Mouse (Mus musculus) embryo, embryonic 11.5 days (tissue): ENCODE measurements around the gene Nf1.

Experiments used
- DNase-seq: peaks from one replicate; pipeline ENCODE4 v3.0.0-alpha.2; 2012; ENCODE audit warnings: low read depth, low spot score

Gene Nf1

GRCm38 (mm10) chr11:79460756-79461450 is 121.4 kb downstream of the Nf1 start:
- no peak for DNase-seq

- no peak for DNase-seq
Observed at GRCm38 (mm10) chr11:79468097-79468496, 128.6 kb downstream of the Nf1 start.

DNA sequence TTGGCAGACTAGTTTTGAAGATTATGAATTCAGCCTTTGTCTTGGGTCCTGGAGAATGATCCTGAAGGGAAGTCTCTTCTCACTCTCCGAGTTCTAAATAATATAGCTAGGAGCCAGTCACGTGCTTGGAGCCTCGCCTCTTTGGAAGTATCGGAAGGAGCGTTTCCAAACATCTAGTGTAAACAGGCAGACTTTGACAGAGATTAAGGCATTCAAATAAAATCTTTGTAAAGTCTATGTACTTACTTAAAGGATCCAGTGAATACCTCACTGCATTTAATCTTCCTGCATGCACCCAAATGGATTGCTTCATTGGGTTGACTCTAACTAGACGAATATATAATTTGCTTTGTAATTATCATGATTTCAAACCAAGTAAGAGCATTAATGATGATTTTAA is 143.9 kb downstream of the Nf1 start:
- no peak for DNase-seq

DNA sequence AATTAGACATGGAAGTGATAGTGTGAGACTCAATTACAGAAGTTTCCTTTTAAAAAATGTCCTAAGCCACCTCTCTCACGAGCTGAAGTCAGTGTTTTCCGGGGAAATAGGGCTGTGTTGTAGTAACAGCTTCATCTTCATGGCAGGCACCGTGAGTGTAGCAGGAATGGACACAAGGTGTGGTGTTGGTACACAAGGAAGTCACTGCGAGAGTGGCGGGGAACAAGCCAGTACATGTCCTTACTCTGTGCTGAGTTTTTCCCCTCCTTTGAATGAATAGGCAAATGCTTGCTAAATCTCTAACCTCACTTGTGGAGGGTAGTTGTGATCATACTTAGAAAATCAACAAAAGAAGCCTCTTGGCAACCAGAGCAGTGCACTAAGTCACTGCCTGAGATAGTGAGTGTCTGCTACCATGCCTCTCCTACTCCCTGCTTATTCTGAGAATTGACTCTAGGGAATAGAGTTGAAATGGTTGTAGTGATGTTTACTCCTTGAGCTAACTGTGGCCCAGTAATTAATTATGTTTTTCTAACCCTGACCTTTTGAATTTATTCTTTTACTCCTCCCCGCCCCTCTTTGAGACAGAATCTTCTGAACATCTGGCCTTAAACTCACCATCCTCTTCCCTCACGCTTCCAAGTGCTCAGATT is 144.5 kb downstream of the Nf1 start:
- no peak for DNase-seq

- DNase-seq, result no peak
Observed at GRCm38 (mm10) chr11:79484721-79485120, 145.2 kb downstream of the Nf1 start.

DNA sequence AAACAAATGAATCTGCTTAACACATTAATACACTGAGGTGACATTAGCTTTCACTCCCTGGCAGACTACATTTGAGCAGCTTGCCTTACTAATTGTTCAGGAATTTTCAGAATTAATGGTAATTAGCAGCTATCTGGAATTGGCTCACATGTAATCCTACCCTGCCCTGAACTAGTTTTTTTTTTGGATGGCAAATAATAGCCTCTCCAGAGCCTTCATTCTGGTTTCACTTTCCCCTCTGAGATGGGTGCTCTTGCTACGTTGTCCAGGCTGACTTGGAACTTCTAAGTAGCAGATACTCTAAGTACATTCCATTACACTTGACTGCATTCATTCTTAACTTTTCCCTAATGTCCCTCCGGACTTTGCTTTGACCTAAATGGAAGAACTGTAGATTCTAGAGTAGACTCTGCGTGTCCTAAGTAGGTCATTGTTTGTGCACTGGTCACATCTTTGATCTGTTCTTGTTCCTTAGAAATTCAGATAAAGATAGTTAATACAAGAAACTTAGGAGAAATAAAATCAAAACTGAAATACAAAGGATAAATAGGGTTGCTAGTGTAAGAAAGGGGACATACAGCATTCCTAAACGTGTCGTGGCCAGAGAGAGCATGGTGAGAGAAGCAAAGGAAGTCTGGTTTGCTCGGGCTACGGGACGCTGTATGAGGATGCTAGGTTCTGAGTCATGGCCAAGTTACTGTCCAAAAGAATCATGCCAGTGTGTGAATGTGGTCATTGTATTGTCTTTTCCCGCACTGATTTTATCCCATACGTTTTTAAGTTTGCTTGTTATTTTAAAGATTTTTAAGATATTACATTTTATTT is 155.7 kb downstream of the Nf1 start:
- DNase-seq, result no peak

DNA sequence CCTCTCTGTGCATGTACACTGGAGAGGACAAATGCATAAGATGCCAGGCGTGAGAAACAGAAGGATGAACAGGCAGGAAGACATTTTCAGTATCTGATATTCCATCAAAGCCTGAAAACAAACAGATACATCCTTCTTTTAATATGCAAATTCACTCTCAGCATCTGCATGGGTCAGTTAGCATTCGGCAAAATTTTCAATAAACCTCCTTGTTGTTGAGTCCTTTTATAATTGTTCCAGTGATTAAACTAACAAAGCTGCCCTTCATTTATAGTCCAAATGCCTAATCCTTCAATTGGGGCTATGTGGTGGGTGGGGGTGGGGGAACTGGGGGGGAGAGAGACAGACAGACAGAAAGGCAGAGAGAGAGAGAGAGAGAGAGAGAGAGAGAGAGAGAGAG is 163.4 kb downstream of the Nf1 start:
- DNase-seq, result no peak

DNA sequence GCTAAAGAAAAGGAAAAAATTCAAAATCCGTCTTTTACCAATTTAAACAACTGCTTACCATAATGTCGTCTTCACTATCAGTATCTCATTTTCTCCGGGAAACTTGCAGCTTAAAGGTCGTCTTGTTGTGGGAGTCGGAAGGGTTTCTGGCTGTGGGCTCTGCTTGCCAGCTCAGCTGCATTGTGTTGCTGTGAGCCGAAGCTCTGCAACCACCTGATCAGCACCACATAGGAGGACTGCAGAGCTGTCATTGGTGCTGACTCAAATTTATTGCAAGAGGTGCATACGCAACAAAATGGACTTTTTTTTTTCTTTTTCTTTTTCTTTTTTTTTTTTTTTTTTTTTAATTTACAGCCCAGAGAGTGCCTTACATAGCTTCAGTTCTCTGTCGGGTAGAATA is 164.4 kb downstream of the Nf1 start, which contains the start of gene Omg:
Gene Omg (minus strand): TSS at position 240 of the 400 bp plus-strand sequence.
- no peak for DNase-seq

GRCm38 (mm10) chr11:79504506-79504905 is 165.0 kb downstream of the Nf1 start:
- no peak for DNase-seq

- no peak for DNase-seq
Observed at GRCm38 (mm10) chr11:79511970-79512369, 172.5 kb downstream of the Nf1 start.

- no peak for DNase-seq
Observed at GRCm38 (mm10) chr11:79515331-79515730, 175.8 kb downstream of the Nf1 start.

DNA sequence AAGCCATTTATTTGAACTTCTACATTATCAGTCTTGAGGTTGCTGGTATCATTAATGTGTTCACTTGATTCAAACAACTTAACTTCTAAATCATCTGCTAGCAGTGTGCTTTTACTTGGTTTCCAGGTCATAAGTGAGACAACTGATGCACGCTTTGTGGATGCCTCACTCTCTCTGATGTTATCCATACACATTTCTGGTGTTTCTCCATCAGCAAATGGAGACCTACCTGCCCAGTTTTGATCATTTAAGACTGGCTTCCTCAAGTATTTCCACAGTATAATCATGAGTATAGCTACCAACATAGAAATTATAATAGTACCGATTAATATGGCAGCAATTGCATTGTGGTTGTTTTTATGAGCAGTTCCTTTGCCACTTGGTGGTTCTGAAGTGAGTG is 176.3 kb downstream of the Nf1 start:
- no peak for DNase-seq

- no peak for DNase-seq
Observed at GRCm38 (mm10) chr11:79519299-79519698, 179.8 kb downstream of the Nf1 start.

DNA sequence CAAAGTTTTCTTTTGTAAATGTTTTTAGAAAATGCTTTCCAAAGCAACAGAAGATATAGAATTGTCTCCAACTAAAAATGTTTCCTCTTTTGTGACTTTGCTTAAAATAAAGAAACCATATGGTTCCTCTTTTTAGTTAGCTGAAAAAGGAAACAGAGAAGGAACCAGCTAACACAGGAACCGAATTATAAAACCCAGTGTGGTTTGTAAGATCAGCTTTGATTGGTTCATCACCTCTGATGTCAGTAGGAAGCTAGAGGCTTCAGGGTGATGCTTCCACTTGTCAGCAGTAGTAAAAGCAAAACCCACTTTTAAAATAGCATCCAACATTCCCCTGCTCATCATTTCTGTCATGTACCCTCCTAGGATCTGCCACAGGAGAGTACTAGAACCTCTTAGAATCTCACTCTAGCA is 180.4 kb downstream of the Nf1 start:
- no peak for DNase-seq

DNA sequence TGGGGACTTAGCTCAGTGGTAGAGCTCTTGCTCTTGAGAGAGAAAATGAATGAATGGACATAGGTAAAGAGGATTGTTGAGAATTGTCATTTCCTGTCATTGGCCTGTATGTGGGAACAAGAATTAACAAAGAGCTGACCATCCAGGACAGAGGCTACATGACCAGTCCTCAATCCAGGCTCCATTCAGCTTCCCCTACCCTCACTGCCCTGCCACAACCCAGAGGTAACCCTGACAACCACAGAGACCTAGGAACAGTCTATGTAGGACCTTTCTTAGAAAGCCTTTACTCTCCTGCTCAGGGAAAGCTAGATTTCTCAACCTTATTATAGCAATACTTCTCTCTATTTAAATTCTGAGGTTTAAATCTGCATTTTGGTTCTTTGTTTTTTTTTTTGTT is 181.3 kb downstream of the Nf1 start:
- DNase-seq, result no peak

DNA sequence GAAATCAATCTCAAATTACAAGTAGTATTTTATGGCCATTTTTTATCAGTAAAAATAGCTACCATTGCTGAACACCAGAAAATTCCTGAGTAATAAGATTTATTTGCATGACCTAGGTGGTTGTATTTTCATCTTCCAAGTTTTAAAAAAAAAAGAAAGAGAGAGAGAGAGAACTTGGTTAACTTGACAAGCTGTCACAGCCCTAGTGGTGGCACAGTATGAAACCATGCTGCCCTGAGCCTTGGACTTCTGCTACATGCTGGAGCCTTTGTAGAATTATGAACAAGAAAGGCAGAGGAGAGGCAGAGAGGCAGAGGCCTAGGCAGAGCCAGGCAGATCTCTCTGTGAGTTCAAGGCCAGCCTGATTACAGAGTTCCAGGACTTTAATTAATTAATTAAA is 182.4 kb downstream of the Nf1 start:
- no peak for DNase-seq

- no peak for DNase-seq
Observed at GRCm38 (mm10) chr11:79522944-79523343, 183.5 kb downstream of the Nf1 start.

DNA sequence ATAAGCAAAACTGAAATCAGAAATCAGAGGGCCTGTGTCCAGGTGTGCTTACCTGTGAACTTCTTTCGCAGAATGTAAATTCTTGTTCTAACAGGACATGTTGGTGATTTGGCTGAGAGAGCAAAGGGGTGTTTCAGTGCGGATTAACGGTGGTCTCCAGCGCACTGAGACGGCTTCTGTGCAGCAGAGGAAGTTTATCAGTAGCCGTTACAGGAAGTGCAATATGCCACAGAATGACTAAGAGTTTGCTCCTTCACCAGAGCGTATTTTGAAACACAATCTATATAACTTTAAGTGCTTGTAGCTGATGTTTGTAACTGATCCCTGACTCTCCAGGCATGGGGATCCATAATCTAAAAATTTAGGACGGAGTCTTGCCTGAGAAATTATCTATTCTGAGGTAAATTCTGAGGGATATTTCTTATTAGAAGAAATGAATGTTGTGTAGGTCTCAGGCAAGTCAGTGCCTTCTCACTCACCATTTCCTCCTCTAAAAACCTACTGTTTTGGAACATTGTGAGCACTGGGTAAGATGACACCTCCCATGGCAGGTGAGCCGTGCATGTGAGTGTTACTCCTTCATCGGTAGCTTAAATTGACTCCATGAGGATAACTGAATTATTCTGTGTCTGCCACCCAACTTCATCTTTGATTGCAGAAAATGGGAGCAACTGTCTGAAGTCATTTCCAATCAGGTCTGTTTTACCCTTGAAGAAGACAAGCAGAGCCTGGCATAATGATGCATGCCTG is 184.2 kb downstream of the Nf1 start, which contains the start of gene Evi2b:
Gene Evi2b (minus strand): TSS at position 203 of the 750 bp plus-strand sequence.
- no peak for DNase-seq

DNA sequence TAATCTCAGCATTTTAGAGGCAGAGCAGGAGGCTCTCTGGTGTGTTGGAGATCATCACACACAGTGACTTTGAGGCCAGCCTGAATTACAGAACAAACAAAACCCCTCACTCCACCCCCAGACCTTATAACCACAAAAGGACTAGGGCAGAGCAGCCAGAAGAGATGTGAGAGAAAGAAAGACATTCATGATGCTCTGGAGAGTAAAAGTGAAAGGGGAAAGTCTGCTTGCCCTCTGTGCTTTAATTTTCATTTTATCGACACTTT is 184.8 kb downstream of the Nf1 start:
- no peak for DNase-seq

- no peak for DNase-seq
Observed at GRCm38 (mm10) chr11:79526549-79526948, 187.1 kb downstream of the Nf1 start.

DNA sequence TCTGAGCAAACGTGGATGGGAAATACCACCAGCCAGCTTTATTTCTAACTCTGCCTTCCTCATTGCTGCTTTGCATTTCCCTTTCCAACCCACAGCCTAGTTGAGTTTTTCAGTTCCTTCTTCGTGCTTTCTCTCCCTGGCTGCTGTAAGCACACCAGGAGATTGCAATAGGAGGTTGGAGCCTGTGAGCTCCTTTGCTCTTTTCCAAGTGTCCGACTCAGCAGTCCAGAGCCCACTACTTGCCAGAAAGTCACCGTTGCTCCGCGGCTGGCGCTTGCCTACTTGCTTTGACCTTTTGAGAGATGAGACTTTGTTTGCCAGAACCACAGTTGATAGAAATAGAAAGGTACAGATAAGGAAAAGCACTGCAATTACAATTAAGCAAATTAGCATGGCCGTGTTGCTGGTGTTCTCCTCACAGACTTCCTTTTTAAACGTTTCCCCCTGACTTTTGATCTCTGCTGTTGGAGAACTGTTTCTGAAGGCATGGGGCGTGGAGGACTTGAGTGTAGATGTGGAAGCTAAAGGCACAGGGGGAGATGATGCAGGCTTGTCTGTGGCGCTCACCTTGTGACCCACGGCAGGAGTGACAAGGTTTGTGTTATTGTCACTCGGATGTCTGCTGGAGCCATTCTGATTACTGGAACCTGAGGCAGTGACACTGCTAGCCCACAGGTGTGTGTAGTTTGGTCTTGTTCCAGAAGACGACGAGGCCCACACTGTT is 187.7 kb downstream of the Nf1 start:
- DNase-seq, result no peak
